Mouse (Mus musculus): ENCODE data around the gene Gm11011. TPM values are rescaled to one million over a fixed set of nuclear protein-coding genes. Genes with fewer than 3 reads are reported as not detected.
"Not testable (repeated sequence)": the region's sequence is repeated elsewhere in the genome, so short reads cannot be mapped to it uniquely, and the experiment has no call there.

Gm11011 gene
- polyA plus RNA-seq (2016; fragmentation: Nextera tagmentation; extraction: Ambion mirVana) = not detected in 2 replicates

DNA sequence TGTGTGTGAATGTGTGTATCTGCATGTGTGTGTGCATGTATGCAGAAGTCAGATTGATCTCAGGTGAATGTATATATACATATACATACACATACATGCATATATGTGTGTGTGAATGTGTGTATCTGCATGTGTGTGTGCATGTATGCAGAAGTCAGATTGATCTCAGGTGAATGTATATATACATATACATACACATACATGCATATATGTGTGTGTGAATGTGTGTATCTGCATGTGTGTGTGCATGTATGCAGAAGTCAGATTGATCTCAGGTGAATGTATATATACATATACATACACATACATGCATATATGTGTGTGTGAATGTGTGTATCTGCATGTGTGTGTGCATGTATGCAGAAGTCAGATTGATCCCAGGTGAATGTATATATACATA, at the start of gene Gm11011:
TSS of gene Gm11011 (minus strand) at position 101 of the 400 bp plus-strand sequence.
- ATAC-seq; H3K9me3 ChIP-seq (replicated peaks); H3K9ac ChIP-seq; H3K4me3 ChIP-seq; H3K36me3 ChIP-seq; H3K4me2 ChIP-seq; H3K27me3 ChIP-seq (replicated peaks); H3K4me1 ChIP-seq; H3K27ac ChIP-seq: not testable (repeated sequence)

DNA sequence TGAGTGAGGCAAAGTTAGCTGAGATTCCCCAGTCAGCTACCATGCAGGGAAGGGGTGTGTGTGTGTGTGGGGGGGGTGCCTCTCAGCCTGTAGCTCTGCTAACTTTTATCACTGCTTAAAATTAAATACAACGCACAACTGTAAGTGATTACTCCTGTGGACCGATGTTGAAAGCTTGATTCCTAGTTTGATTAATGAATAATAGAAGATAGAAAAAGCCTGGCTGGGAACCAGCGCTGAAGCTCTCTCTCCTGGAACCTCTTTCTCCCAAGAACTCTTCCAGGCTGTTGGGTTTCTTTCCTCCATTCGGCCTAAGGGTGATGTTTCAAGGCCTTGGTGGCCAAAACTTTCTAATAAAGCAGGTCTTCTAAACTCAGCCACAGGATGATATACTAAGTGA, 48.9 kb upstream of the Gm11011 start:
- Histone ChIP-seq H3K36me3 (no peaks in the 10 kb centered on the region), H3K4me3 (peak overlapping the region; percentile 16; the same call in 1 of the 2 replicates), H3K9me3 (replicated peaks) (no peaks in the 10 kb centered on the region), H3K27me3 (replicated peaks) (peaks cover 27% of the 10 kb centered on the region), H3K4me2 (peak overlapping the region; percentile 58; the same call in 1 of the 2 replicates), H3K27ac (no peak overlapping the region), H3K4me1 (no peaks in the 10 kb centered on the region), H3K9ac (no peak overlapping the region)
- ATAC-seq = no peak
- WGBS (ENCODE audit: insufficient replicate concordance) = 67% methylated on average over 4 of the region's 4 CpGs

DNA sequence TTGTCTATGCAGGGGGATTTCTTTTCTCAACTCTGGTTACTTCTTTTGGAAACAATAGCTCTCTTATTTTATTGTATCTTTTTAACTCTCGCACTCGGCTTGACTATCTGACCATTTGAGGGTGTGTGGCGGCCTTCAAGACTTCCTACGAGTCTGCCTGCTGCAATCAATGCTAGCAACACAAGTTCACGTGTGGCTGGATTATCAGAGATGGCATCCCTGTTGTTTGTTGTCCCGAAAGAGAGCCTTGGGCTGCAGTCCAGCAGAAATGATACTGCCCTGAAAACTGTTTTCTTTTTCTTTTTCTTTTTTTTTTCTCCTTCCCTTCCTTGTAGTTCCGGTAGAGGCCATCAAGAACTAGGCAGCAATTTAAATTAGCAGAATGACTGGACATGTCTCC, 47.9 kb upstream of the Gm11011 start:
- Histone ChIP-seq H3K4me2 (peak overlapping the region; percentile 58; the same call in 1 of the 2 replicates), H3K9me3 (replicated peaks) (no peaks in the 10 kb centered on the region), H3K27me3 (replicated peaks) (peaks cover 27% of the 10 kb centered on the region), H3K9ac (no peak overlapping the region), H3K36me3 (no peaks in the 10 kb centered on the region), H3K27ac (0 out of 2 replicates have a peak overlapping the region, but pooled peaks have one; percentile 12), H3K4me1 (no peaks in the 10 kb centered on the region), H3K4me3 (peak overlapping the region; percentile 53; the same call in 1 of the 2 replicates)
- no peak for ATAC-seq
- WGBS (ENCODE audit: insufficient replicate concordance) = 48% methylated on average over 7 of the region's 7 CpGs

DNA sequence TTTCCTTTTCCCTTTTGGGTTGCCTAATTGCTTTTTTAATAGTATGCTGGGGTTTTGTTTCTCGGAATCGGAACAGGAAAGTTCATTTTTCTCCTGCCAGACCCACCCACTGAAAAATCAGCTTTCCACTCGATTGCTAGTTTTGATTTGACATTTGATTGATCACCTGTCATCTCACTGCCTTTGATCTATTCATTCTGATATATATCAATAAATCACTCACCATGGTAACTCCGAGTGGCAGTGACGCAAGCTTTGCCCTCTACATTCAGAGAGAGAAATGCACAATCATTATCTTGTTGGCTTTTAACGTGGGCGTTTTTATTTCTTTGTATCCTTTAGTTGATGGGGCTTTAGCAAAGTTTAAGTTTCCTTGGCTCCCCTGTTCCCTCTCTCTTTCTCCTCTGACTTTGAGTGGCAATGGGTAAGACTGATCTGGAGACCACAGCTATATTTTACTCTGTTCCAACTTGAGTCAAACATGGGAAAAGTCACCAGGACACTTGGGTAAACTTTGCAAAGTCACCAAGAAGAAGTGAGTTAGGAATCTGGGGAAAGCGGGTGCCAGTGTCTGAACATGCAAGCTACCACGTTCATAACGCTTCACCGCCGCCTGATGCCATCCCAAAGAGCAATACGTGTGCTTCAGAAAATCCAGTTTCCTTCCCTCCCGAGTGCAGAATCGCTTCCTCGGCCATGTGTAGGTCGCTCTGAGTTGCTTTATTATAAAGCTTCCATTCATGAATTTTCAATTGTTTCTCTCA, 47.3 kb upstream of the Gm11011 start:
- H3K27me3 ChIP-seq (replicated peaks) = peaks cover 27% of the 10 kb centered on the region
- peak overlapping the region; percentile 1; the same call in 1 of the 2 replicates for H3K9ac ChIP-seq
- no peaks in the 10 kb centered on the region for H3K36me3 ChIP-seq
- WGBS (ENCODE audit: insufficient replicate concordance) = 52% methylated on average over 17 of the region's 17 CpGs
- no peaks in the 10 kb centered on the region for H3K4me1 ChIP-seq
- no peaks in the 10 kb centered on the region for H3K9me3 ChIP-seq (replicated peaks)
- ATAC-seq = no peak
- peak overlapping the region; percentile 58 for H3K4me2 ChIP-seq
- peak overlapping the region; percentile 53 for H3K4me3 ChIP-seq
- peak overlapping the region; percentile 65 for H3K27ac ChIP-seq

DNA sequence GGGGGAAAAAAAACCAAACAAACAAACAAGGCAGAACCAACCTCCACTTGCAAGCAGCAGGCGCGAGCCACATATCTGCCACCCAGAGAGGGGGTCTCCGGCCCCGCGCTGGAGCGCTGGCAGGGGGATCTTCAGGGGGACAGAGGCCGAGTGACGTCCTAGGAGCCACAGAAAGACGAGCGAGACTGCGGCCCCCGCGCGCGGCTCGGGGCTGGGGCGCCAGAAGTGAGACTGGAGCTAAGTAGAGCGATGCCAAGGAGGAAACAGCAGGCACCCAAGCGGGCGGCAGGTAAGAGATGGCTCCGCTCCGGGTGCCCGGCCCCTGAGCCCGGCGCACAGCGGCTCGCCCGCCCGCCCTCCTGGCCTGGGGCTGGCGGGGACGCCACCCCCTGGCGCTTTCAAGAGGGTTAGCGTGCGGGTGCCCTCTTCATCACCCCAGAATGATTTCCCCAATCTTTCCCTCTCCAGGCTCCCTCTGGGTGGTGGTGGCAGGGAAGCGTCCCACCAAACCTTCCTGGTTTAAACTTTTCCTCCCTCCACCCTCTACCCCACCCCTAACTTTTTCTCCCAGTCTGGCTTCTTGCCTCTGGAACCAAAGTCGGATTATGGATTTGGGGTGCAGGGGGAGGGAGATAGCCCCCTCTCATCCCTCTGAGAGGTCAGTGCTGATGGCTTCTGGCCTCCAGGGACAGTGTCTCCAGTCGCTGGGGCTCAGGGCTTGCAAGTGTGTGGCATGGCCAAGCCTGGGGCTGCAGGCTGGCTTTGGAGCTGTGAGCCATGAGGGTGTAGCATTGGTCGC, 46.1 kb upstream of the Gm11011 start:
- no peaks in the 10 kb centered on the region for H3K9me3 ChIP-seq (replicated peaks)
- H3K4me1 ChIP-seq = no peaks in the 10 kb centered on the region
- H3K27ac ChIP-seq = peak overlapping the region; percentile 65
- peak overlapping the region; percentile 63 for H3K9ac ChIP-seq
- H3K36me3 ChIP-seq = no peaks in the 10 kb centered on the region
- peaks cover 27% of the 10 kb centered on the region for H3K27me3 ChIP-seq (replicated peaks)
- WGBS (ENCODE audit: insufficient replicate concordance) = 1% methylated on average over 32 of the region's 38 CpGs
- ATAC-seq = no peak
- peak overlapping the region; percentile 53 for H3K4me3 ChIP-seq
- peak overlapping the region; percentile 58 for H3K4me2 ChIP-seq

DNA sequence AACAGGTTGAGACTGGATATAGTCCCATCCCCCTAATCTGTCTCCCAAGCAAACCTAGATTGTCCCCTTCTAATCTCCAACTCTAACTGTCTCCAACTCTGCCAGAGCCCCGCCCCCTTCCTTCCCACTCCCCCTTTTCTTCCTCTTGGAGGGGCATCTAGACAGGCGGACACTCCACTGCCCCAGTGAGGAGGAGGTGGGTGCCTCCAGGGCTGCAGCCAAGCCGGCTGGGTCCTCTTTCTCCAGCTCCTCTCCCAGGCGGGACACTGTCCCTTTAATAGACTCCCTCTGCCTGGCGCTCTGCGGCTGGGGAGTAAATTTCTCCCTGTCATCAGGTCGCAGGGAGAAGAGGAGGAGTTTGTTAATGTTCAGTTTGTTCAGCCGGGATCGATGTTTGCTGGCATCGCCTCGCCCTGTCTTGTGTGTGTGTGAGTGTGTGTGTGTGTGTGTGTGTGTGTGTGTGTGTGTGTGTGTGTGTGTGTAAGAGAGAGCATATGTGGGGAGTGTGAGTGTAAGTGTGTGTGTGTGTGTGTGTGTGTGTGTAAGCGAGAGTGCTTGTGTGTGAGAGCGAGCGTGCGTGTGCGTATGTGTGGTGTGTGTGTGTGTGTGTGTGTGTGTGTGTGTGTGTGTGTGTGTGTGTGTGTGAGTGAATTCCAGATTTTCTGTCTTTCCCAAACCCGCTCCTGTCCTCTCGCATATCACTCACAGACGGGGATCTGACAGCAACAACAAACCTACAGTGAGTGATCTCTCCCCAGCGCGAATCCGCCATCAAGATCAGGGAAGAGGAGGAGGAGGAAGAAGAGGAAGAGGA, 45.0 kb upstream of the Gm11011 start, which contains the start of gene Tshz2:
TSS of gene Tshz2 (plus strand) at position 676 of the 814 bp plus-strand sequence.
- 1% methylated on average over 22 of the region's 22 CpGs for WGBS (ENCODE audit: insufficient replicate concordance)
- Histone ChIP-seq H3K27me3 (replicated peaks) (peaks cover 27% of the 10 kb centered on the region), H3K4me1 (no peaks in the 10 kb centered on the region), H3K9ac (peak within 1 kb of the TSS; percentile 63), H3K4me2 (peak within 1 kb of the TSS; percentile 58), H3K27ac (peak within 1 kb of the TSS; percentile 65), H3K36me3 (no peaks in the 10 kb centered on the region), H3K9me3 (replicated peaks) (no peaks in the 10 kb centered on the region), H3K4me3 (peak within 1 kb of the TSS; percentile 53)
- peak; percentile 70 for ATAC-seq

DNA sequence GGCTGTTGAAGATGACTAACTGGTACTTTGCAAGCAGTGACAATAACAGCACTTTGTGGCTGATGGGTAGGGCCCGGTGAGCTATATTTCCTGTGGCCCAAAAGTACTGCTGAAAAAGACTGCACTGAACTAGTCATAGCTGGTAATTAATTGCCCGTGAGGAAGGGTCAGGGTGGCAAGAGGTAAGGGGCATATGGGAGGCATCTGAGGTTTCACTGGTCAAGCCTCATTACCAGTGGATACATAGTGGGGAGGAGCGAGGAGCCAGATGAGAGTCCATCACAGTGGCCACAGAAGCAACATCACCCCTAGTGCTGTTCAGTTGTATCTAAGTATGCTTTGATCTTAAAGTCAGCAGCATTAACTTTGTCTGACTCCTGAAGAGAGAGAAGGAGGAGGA, 42.5 kb upstream of the Gm11011 start:
- no peaks in the 10 kb centered on the region for H3K4me1 ChIP-seq
- ATAC-seq = no peak
- peaks cover 27% of the 10 kb centered on the region for H3K27me3 ChIP-seq (replicated peaks)
- H3K9ac ChIP-seq = no peak overlapping the region
- no peak overlapping the region for H3K4me3 ChIP-seq
- H3K4me2 ChIP-seq = no peak overlapping the region
- no peak overlapping the region for H3K27ac ChIP-seq
- WGBS (ENCODE audit: insufficient replicate concordance) = 62% methylated on average over 3 of the region's 3 CpGs
- no peaks in the 10 kb centered on the region for H3K9me3 ChIP-seq (replicated peaks)
- H3K36me3 ChIP-seq = no peaks in the 10 kb centered on the region

DNA sequence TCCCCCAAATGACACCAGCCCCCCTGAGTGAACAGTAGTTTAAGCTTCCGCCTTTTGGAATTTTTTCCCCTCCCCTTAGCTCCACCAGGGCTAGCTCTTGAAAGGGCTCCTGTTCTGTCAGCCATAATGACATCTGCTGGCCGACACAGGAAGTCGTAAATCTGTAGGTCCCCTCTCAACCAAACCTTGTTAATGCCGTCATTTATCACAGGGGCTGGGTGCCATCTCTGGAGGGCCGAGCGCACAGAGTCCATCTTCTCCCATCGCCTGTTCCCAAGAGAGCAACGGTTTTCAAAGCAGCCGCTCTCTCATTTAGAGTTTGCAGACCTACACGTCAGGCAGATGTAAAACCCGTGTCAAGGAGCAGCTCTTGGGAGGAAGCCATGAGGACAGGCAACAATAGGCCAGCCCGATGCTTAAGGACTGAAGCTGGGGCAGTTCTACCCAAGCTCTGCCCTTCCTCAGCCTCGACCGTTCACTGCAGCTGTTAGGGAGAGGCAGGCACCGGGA, 33.7 kb upstream of the Gm11011 start:
- Histone ChIP-seq H3K27ac (no peak overlapping the region), H3K9me3 (replicated peaks) (no peaks in the 10 kb centered on the region), H3K4me1 (no peaks in the 10 kb centered on the region), H3K4me2 (no peak overlapping the region), H3K4me3 (no peak overlapping the region), H3K9ac (no peak overlapping the region), H3K27me3 (replicated peaks) (no peaks in the 10 kb centered on the region), H3K36me3 (no peaks in the 10 kb centered on the region)
- no peak for ATAC-seq
- WGBS (ENCODE audit: insufficient replicate concordance) = 37% methylated on average over 15 of the region's 15 CpGs

DNA sequence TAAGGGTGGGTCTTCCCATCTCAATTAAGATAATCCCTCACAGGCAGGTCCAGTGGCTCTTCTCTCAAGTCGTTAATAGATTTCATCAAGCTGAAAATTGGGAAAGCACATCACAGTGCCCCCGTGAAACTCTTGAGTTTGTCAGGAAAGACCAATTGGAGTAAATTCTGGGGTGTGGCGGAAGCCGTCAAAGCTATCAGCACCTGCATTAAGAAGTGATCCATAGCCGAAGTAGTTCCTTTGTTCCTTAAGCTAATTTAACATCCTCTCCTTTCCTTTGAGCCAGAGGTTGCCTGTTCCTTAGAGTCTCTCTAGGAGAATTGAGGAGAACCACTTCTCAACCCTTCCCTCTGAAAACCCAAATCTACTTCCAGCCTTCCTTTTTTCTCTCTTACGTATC, 28.5 kb upstream of the Gm11011 start:
- Histone ChIP-seq H3K4me1 (no peaks in the 10 kb centered on the region), H3K4me2 (no peak overlapping the region), H3K9ac (no peak overlapping the region), H3K36me3 (no peaks in the 10 kb centered on the region), H3K9me3 (replicated peaks) (no peaks in the 10 kb centered on the region), H3K27ac (no peak overlapping the region), H3K4me3 (no peak overlapping the region), H3K27me3 (replicated peaks) (no peaks in the 10 kb centered on the region)
- ATAC-seq = no peak
- 75% methylated on average over 6 of the region's 6 CpGs for WGBS (ENCODE audit: insufficient replicate concordance)

DNA sequence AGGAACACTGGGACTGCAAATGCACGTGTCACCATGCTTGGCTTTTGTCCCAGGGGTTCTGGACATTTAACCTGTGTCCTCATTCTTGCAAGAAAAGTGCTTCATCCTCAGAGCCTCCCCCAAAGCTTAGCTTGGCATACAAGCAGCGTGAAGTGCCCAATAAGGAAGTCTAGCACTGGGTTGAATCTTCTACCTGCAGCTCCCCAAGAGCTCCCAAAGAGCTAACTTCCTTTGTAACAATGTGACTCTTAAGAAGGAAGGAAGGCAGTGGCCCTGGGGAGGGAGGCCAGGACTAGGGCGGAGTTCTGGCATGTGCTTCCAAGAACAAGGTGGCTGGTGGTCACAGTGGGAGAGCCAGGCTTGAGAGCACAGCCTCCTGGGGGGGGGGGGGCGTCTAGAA, 27.1 kb upstream of the Gm11011 start:
- no peak for ATAC-seq
- H3K27me3 ChIP-seq (replicated peaks) = no peaks in the 10 kb centered on the region
- H3K9ac ChIP-seq = no peak overlapping the region
- H3K27ac ChIP-seq = no peak overlapping the region
- H3K4me3 ChIP-seq = no peak overlapping the region
- H3K9me3 ChIP-seq (replicated peaks) = no peaks in the 10 kb centered on the region
- H3K36me3 ChIP-seq = no peaks in the 10 kb centered on the region
- no peak overlapping the region for H3K4me2 ChIP-seq
- H3K4me1 ChIP-seq = no peaks in the 10 kb centered on the region
- WGBS (ENCODE audit: insufficient replicate concordance) = 35% methylated on average over 4 of the region's 4 CpGs

DNA sequence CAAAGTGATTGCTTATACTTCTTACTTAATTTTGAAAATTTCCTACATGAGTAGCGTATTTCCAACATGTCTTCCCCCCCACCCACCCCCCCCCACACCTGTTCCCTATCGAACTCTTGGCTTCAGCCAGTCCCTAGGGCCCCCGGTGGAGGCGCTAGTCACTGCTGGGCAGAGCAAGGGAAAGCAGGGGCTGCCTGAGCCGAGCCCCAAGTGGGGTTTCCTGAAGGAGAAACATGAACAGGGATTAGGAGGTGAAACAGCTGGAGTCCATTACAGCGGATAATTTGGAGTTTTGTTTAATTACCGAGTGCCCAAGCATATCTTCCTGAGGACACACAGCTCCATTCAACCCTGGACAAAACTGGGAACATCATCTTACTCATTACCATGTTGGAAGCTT, 24.0 kb upstream of the Gm11011 start:
- no peaks in the 10 kb centered on the region for H3K36me3 ChIP-seq

More for the DNA sequence above, 24.0 kb upstream of the Gm11011 start:
- WGBS (ENCODE audit: insufficient replicate concordance) = 51% methylated on average over 7 of the region's 7 CpGs
- H3K4me2 ChIP-seq = no peak overlapping the region
- H3K27ac ChIP-seq = no peak overlapping the region
- H3K9me3 ChIP-seq (replicated peaks) = no peaks in the 10 kb centered on the region
- H3K27me3 ChIP-seq (replicated peaks) = no peaks in the 10 kb centered on the region
- no peak overlapping the region for H3K4me3 ChIP-seq
- no peak overlapping the region for H3K9ac ChIP-seq
- H3K4me1 ChIP-seq = no peaks in the 10 kb centered on the region
- ATAC-seq = no peak
